Mouse (Mus musculus) thymus, adult 2 months (tissue): ENCODE measurements around the gene Tm9sf2. TPM values are rescaled to one million over a fixed set of nuclear protein-coding genes. Genes with fewer than 3 reads are reported as not detected.
A peak's percentile ranks its signal among the peaks of the same experiment; 100 is the strongest.

Experiments used
- DNase-seq: peaks from one replicate; pipeline ENCODE4 v3.0.0; 2021
- H3K27ac ChIP-seq: fragments of 200-500 bp; 2 replicates; pipeline ENCODE4 v1.5.1; 2012; ENCODE audit warnings: low read length, control low read depth; ENCODE audit not compliant: control insufficient read depth, insufficient read depth
- H3K27me3 ChIP-seq: fragments of 200-500 bp; 2 replicates; pipeline ENCODE4 v1.6.1; 2012; ENCODE audit warnings: mild to moderate bottlenecking, low read length, moderate library complexity, mixed read lengths; ENCODE audit not compliant: control insufficient read depth, insufficient read depth
- H3K36me3 ChIP-seq: fragments of 200-500 bp; 2 replicates; pipeline ENCODE4 v1.6.1; 2012; ENCODE audit warnings: mild to moderate bottlenecking, low read length, moderate library complexity; ENCODE audit not compliant: control insufficient read depth, insufficient read depth
- H3K4me1 ChIP-seq: fragments of 200-500 bp; replicated peaks from 2 replicates; pipeline ENCODE4 v1.6.1; 2012; ENCODE audit warnings: low read length; ENCODE audit not compliant: control insufficient read depth, insufficient read depth
- H3K4me3 ChIP-seq: fragments of 200-500 bp; 2 replicates; pipeline ENCODE4 v1.5.1; 2012; ENCODE audit warnings: mild to moderate bottlenecking, low read length, control low read depth, moderate library complexity; ENCODE audit not compliant: control insufficient read depth, insufficient read depth
- CTCF ChIP-seq: fragments of 200-500 bp; IDR thresholded peaks from 2 replicates; pipeline ENCODE4 v1.5.1; 2012; ENCODE audit warnings: mild to moderate bottlenecking, control low read depth, low read length, moderate library complexity, borderline replicate concordance; ENCODE audit not compliant: control insufficient read depth, poor library complexity, insufficient read depth; ENCODE audit errors: extremely low read depth
- POLR2A ChIP-seq: fragments of 200-500 bp; IDR thresholded peaks from 2 replicates; pipeline ENCODE4 v1.6.1; 2012; ENCODE audit warnings: mild to moderate bottlenecking, low read length, control low read depth, moderate library complexity; ENCODE audit not compliant: control insufficient read depth, poor library complexity, insufficient read depth; ENCODE audit errors: extremely low read depth
- WGBS: fragments of 180-500 bp; shearing (Covaris S2); methylation state at CpG from one replicate; pipeline ENCODE4 v1.1.7; 2018; 5-methylcytosine and 5-hydroxymethylcytosine counted together
- polyA plus RNA-seq: library from polyadenylated mRNA; depleted of rRNA; stranded (reverse); fragments of >200 nt; gene quantifications from 2 replicates; pipeline ENCODE4 v1.2.3, GENCODE M21; 2012

The Tm9sf2 gene
- polyA plus RNA-seq, 1 experiment: 161 TPM

DNA sequence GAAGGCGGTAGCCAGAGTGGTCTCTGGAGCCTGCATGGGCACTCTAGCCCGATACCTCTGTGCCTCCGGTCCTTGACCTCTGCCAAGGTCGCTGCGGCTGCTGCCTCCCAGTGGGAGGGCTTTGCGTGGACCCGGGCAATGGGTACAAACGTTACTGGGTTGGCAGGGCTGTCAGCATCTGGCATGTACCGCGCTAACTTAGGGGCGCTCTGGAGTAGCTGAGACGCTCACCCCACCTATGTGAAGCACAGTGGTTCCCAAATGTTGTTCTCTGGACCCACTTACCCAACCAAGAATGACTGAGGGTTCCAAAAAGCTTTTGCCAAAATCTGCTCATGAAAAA lies 74.9 kb downstream of the Tm9sf2 start:
- Histone ChIP-seq H3K4me3 (peak overlapping the region; percentile 81), H3K27me3 (no peaks in the 10 kb centered on the region), H3K36me3 (no peaks in the 10 kb centered on the region), H3K4me1 (0 out of 2 replicates have a peak, but pooled peaks cover 2% of the 10 kb centered on the region), H3K27ac (no peak overlapping the region)
- no peak for DNase-seq
- WGBS: 2% methylated on average over 12 of the region's 12 CpGs
- 0 out of 2 replicates have a peak, but pooled peaks have one; percentile 27 for TF ChIP-seq CTCF
- TF ChIP-seq POLR2A: no peak

DNA sequence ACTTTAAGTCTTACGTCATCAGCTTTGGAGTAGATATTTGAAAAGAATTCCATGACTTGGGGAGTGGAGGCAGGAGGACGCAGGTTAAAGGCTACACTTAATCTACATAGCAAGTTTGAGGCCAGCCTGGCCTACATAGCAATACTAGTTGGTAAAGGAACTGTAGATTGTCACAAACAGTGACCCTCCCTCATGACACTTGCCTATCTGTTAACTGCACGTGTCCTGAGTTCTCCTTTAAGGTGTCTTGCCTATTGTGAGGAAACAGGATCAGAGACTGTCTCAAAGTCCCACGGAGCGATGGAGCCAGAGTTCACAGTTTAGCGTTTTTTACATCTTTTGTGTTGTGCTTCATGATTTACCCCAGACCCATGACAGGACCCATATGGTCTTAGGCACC lies 75.4 kb downstream of the Tm9sf2 start:
- WGBS: 94% methylated on average over 6 of the region's 6 CpGs
- H3K4me3 ChIP-seq: no peak overlapping the region
- 0 out of 2 replicates have a peak, but pooled peaks cover 2% of the 10 kb centered on the region for H3K4me1 ChIP-seq
- no peak overlapping the region for H3K27ac ChIP-seq
- H3K36me3 ChIP-seq: no peaks in the 10 kb centered on the region
- TF ChIP-seq CTCF (no peak), POLR2A (no peak)
- H3K27me3 ChIP-seq: no peaks in the 10 kb centered on the region
- no peak for DNase-seq

DNA sequence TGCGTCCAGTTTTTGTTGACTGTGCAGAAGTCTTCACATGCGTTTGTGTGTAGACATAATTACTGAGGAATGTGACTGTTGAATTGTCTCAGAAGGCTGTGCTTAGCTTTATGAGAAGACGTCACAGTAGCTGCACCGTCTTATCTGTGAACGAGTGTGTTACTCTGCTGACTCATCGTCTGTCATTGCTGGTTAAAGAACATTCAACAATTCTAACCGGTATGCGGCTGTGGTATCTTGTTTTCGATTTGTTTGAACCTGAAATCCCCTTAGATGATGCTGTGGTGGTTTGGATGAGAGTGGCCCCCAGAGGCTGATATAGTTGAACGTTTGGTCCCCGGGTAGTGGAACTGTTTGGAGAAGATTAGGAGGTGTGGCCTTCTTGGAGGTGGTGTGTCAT lies 77.1 kb downstream of the Tm9sf2 start:
- no peak overlapping the region for H3K4me3 ChIP-seq
- H3K27ac ChIP-seq: no peak overlapping the region
- H3K27me3 ChIP-seq: no peaks in the 10 kb centered on the region
- no peak for DNase-seq
- TF ChIP-seq POLR2A (no peak), CTCF (no peak)
- 0 out of 2 replicates have a peak, but pooled peaks cover 2% of the 10 kb centered on the region for H3K4me1 ChIP-seq
- whole genome bisulfite sequencing: 72% methylated on average over 11 of the region's 11 CpGs
- no peaks in the 10 kb centered on the region for H3K36me3 ChIP-seq

DNA sequence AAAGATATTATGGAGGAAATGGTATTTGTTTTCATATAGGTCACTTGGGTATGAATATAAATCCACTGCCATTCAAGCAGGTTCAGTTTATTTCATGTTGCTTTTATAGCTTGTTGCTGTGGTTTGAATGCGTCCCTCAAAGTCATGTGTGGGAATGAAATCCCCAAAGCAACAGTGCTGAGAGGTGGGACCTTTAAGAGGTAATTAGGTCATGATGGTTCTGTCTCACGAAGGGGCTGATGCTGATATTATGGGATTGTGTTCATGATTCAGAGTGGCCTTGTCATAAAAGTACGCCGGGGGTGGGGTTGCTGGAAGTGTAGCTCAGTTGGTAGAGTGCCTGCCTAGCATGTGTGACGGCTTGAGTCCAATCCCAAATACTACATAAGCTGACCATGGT lies 81.4 kb downstream of the Tm9sf2 start:
- no peak for TF ChIP-seq POLR2A
- 96% methylated on average over 5 of the region's 5 CpGs for WGBS
- no peaks in the 10 kb centered on the region for H3K4me1 ChIP-seq
- DNase-seq: no peak
- H3K27ac ChIP-seq: no peak overlapping the region
- H3K27me3 ChIP-seq: no peaks in the 10 kb centered on the region
- H3K36me3 ChIP-seq: no peaks in the 10 kb centered on the region
- H3K4me3 ChIP-seq: no peak overlapping the region

DNA sequence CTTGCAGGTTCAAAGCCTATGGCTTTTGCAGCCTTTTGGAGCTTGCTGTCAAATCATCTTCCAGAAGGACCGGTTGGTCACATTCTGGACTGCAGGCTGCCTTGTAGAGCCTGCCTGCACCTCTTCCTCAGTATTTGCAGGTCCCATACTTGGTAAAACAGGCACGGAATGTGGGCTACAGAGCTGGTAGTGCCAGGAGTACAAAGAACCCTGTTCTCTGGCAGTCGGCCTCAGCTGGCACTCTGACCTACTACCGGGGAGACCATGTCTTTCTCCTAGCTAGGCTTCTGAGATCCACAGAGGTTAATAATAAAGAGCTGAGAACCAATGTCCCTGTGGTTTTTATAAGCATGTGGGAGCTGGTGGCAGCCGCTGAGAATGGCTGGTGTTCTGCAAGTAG lies 83.1 kb downstream of the Tm9sf2 start:
- 96% methylated on average over 5 of the region's 5 CpGs for WGBS
- Histone ChIP-seq H3K4me1 (no peaks in the 10 kb centered on the region), H3K4me3 (no peak overlapping the region), H3K27ac (no peak overlapping the region), H3K36me3 (no peaks in the 10 kb centered on the region), H3K27me3 (no peaks in the 10 kb centered on the region)
- TF ChIP-seq POLR2A (no peak), CTCF (no peak)
- no peak for DNase-seq

DNA sequence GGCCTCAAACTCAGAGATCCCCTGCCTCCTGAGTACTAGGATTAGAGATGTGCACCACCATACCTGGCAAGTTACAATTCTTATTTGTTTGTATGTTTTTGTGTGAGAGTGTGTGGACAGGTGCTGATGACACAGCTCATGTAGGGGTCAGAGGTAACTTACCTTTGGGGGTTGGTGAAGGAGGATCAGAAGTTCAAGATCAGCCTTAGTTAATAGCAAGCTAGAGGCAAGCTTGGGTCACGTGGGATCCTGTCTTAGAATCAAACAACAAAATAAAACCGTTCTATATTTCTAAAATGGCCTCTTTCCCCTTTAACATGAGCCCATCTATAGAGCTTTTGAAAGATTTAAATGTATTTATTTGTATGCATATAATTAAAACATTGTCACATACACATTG lies 83.7 kb downstream of the Tm9sf2 start:
- H3K4me1 ChIP-seq: no peaks in the 10 kb centered on the region
- H3K36me3 ChIP-seq: no peaks in the 10 kb centered on the region
- H3K27ac ChIP-seq: no peak overlapping the region
- 35% methylated on average over 2 of the region's 2 CpGs for WGBS
- DNase-seq: no peak
- no peak overlapping the region for H3K4me3 ChIP-seq
- TF ChIP-seq CTCF: no peak
- TF ChIP-seq POLR2A: no peak
- H3K27me3 ChIP-seq: no peaks in the 10 kb centered on the region

DNA sequence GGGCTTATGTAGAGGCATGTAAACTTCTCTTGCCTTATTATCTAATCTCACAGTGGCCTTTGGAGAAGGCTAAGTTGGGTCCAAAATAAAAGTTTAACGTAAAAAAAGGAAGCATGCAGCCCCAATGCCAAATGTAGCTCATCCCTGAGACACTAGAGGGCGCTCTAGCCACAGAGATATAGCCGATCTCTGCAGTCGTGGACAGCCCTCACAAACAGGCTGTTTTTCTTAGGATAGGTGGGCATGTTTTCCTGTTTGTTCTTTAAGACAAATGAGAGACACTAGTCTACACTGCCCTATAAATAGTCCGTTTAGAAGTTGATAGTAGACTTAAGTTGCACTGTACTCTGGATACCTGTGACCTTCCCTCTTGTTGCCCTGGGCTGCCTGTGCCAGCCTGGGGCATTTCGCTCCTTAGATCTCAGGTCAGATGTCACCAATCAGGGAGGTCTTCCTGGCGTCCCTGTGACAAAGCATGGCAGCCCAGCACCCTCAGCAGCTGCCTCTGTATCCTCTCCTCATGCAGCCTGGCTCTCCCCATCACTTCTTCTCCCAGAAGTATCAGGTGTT lies 84.2 kb downstream of the Tm9sf2 start:
- Histone ChIP-seq H3K36me3 (no peaks in the 10 kb centered on the region), H3K27ac (no peak overlapping the region), H3K4me3 (no peak overlapping the region), H3K27me3 (no peaks in the 10 kb centered on the region), H3K4me1 (no peaks in the 10 kb centered on the region)
- TF ChIP-seq POLR2A (no peak), CTCF (no peak)
- WGBS: 19% methylated on average over 7 of the region's 7 CpGs
- DNase-seq: peak; percentile 61
